Mouse (Mus musculus) thymus, adult 2 months (tissue): ENCODE data around the gene Ror1.

Source experiments
- CTCF ChIP-seq: fragments of 200-500 bp; IDR thresholded peaks from 2 replicates; pipeline ENCODE4 v1.5.1; 2012; ENCODE audit warnings: mild to moderate bottlenecking, control low read depth, low read length, moderate library complexity, borderline replicate concordance; ENCODE audit not compliant: control insufficient read depth, poor library complexity, insufficient read depth; ENCODE audit errors: extremely low read depth
- POLR2A ChIP-seq: fragments of 200-500 bp; IDR thresholded peaks from 2 replicates; pipeline ENCODE4 v1.6.1; 2012; ENCODE audit warnings: mild to moderate bottlenecking, low read length, control low read depth, moderate library complexity; ENCODE audit not compliant: control insufficient read depth, poor library complexity, insufficient read depth; ENCODE audit errors: extremely low read depth

- no peak for TF ChIP-seq POLR2A
- TF ChIP-seq CTCF = no peak
Measured at GRCm38 (mm10) chr4:100407261-100407874, 311.8 kb downstream of the Ror1 start.
